Mouse (Mus musculus) megakaryocyte, embryonic 14.5 days (primary cell): ENCODE measurements around the gene Ppargc1a.

Source experiments
- FLI1 ChIP-seq: IDR thresholded peaks from 2 replicates; pipeline ENCODE4 v1.6.1; 2012; ENCODE audit warnings: low read length, inconsistent platforms, mixed read lengths
- GATA1 ChIP-seq: IDR thresholded peaks from 3 replicates; pipeline ENCODE4 v1.6.1; 2012; ENCODE audit warnings: mixed read lengths, low read length, inconsistent platforms, borderline replicate concordance

DNA sequence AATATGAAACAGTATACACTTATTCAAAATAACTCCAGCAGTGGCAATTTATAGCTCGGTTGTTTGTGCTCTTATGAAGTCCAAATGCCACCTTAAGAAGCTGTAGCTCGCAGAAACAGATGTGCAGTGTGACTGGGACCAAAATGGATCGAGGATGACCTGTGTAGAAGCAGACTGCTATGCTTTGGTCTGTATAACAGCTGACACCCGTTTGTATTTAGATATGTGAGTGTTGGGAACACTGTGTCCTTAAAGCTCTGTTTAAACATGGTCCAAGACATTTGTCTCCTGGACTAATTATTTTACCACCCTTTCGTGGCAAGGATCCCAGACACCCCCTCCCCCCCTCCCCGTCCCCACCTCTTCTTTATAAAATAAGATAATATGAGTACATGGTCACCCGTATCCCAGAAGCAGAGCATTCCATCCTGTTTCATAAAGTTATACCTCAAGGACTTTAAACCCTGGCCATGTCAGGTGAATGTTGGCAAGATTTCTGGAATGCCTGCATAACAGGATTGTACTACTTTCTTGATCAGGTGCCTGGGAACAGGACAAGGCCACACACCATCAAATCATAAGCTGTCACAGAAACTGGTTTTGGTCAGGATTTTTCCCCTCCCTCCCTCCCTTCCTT lies 30.4 kb downstream of the Ppargc1a start:
- TF ChIP-seq GATA1: no peak
- no peak for TF ChIP-seq FLI1
